Mouse (Mus musculus): Measurements from ENCODE around the gene Lrrc8c. TPM values are rescaled to one million over a fixed set of nuclear protein-coding genes. Genes with fewer than 3 reads are reported as not detected.

The Lrrc8c gene
- polyA plus RNA-seq, 1 experiment from 2014 or later: 13.4 TPM

DNA sequence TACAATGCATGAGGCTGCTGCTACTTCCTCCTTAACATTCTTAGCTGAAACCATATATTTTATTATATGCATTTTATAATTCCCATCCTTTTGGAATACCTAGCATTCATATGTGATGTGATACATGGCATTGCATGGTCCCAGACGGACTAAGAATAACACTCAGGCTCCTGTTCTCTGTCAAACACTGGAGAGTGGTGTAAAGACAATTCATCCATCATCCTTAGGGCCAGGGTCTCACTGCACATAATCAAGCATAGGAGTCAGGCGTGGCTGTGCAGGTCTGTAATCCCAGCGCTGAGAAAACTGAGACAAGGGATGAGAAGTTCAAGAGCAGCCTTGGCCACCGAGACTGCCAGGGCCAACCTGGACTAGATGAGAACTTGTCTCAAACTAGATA lies 69.5 kb downstream of the Lrrc8c start:
- Histone ChIP-seq H3K9me3 (replicated peaks) (no peaks in the 10 kb centered on the region), H3K27me3 (no peaks in the 10 kb centered on the region), H3K4me1 (peaks cover 20% of the 10 kb centered on the region), H3K4me2 (replicated peaks) (no peak overlapping the region), H3K4me3 (no peak overlapping the region), H3K27ac (no peak overlapping the region), H3K36me3 (no peaks in the 10 kb centered on the region), H3K9ac (no peak overlapping the region)
- WGBS: 86% methylated on average over 4 of the region's 4 CpGs
- ATAC-seq (ENCODE audit: low FRiP score): no peak

DNA sequence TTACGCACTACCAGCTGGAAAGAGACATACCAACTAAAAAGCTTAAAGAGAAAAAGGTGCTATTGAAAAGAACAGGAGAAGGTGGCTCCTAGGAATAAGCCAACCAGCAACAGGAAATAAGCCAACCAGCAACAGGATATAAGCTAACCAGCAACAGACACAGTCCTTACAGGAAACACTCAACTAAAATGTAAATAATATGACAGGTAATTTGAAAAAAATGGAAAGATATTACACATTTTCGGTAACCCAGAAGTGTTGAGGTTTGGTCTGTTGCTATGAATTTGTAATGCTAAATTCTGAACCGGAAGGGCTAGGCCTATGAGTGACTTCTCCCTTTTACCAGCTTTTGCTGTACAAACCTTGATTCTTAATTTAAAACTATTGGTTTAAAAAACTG lies 69.9 kb downstream of the Lrrc8c start:
- Histone ChIP-seq H3K27ac (no peak overlapping the region), H3K4me2 (replicated peaks) (no peak overlapping the region), H3K9ac (no peak overlapping the region), H3K9me3 (replicated peaks) (no peaks in the 10 kb centered on the region), H3K4me3 (no peak overlapping the region), H3K36me3 (no peaks in the 10 kb centered on the region), H3K4me1 (peaks cover 19% of the 10 kb centered on the region), H3K27me3 (no peaks in the 10 kb centered on the region)
- ATAC-seq (ENCODE audit: low FRiP score): no peak
- 91% methylated on average over 3 of the region's 3 CpGs for WGBS

DNA sequence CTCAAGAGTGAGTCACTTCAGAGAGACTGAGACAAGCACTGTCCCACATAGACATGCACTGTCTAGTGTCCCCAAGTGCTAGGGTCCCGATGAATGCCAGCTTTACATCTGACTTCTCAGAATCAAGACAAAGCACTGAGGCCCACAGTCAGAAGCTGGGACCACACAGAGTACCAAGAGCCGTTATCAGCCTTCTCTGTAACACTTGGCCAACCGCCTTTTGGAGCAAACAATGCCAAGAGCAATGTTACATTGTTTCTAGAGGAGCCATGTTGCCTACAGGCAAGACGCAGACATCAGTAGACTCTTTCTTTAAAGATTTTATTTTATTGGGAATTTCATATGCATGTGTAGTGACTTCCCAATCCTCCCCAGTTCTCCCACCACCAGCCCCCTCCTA lies 73.2 kb downstream of the Lrrc8c start:
- no peak for ATAC-seq (ENCODE audit: low FRiP score)
- Histone ChIP-seq H3K9me3 (replicated peaks) (no peaks in the 10 kb centered on the region), H3K27ac (no peak overlapping the region), H3K4me2 (replicated peaks) (no peak overlapping the region), H3K27me3 (no peaks in the 10 kb centered on the region), H3K4me1 (no peaks in the 10 kb centered on the region), H3K9ac (no peak overlapping the region), H3K36me3 (no peaks in the 10 kb centered on the region), H3K4me3 (no peak overlapping the region)
- 89% methylated on average over 4 of the region's 4 CpGs for WGBS

DNA sequence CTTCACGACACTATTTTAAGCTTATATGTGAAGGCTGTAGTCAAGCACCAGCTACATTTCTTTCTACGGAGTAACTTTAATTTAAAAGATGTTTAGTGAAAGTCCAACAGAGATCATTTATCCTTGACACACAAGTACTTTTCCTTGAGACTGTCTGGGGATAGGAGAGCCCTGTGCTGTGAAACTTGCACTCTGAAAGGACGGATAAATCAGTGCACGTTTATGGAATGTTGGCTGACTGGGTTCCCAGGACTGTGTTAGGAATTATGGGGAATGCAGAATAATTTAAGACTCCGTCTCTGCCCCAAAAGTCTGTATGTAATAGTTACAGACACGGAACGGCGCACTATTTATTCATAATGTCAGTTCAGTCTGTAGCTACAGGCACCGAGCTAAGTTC lies 74.4 kb downstream of the Lrrc8c start:
- no peak overlapping the region for H3K4me3 ChIP-seq
- H3K4me2 ChIP-seq (replicated peaks): no peak overlapping the region
- H3K36me3 ChIP-seq: no peaks in the 10 kb centered on the region
- H3K9me3 ChIP-seq (replicated peaks): no peaks in the 10 kb centered on the region
- WGBS: 97% methylated on average over 9 of the region's 9 CpGs
- no peaks in the 10 kb centered on the region for H3K4me1 ChIP-seq
- H3K9ac ChIP-seq: no peak overlapping the region
- no peak overlapping the region for H3K27ac ChIP-seq
- H3K27me3 ChIP-seq: no peaks in the 10 kb centered on the region
- ATAC-seq (ENCODE audit: low FRiP score): no peak

DNA sequence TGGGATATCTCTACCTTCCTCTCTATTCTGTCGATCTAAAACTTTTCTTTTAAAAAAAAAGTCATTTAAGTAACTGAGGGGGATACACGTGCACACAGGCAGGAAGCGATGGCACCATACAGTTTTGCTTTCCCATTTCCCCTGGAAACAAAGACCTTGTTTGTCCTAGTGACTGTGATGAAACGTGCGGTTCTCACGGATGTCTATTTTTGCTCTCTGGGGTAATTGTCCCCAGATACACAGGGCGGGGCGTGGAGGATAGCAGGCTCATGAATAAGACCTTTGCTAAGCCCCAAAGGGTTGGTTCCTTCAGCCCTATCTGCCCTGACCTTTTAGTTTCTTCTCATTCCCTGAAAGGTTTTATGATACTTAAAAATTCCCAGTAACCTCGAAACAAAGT lies 79.7 kb downstream of the Lrrc8c start:
- H3K9me3 ChIP-seq (replicated peaks): no peaks in the 10 kb centered on the region
- WGBS: 76% methylated on average over 9 of the region's 9 CpGs
- H3K9ac ChIP-seq: no peak overlapping the region
- no peak for ATAC-seq (ENCODE audit: low FRiP score)
- no peaks in the 10 kb centered on the region for H3K36me3 ChIP-seq
- no peak overlapping the region for H3K4me2 ChIP-seq (replicated peaks)
- H3K27me3 ChIP-seq: no peaks in the 10 kb centered on the region
- H3K27ac ChIP-seq: no peak overlapping the region
- no peaks in the 10 kb centered on the region for H3K4me1 ChIP-seq
- H3K4me3 ChIP-seq: no peak overlapping the region

DNA sequence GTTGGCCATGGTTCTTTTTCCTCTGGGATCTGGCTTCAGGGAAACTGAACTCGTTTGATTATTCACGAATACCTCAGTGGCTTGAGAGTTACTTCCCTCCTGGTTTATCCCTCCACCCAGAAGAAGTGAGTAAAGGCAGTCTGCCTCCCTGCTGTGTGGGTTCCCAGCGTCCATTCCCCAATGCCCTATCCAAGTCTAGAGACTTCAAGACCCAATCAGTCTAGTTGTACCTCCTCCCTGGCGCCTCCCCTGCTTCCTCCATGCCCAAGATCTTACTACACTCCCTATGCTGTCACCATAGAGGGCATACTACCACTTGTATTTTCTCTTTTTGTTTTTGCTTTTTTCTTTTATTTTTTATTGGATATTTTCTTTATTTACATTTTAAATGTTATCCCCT lies 80.1 kb downstream of the Lrrc8c start:
- WGBS: 59% methylated on average over 4 of the region's 4 CpGs
- Histone ChIP-seq H3K4me2 (replicated peaks) (no peak overlapping the region), H3K9ac (no peak overlapping the region), H3K27me3 (no peaks in the 10 kb centered on the region), H3K4me3 (no peak overlapping the region), H3K9me3 (replicated peaks) (no peaks in the 10 kb centered on the region), H3K4me1 (no peaks in the 10 kb centered on the region), H3K27ac (no peak overlapping the region), H3K36me3 (no peaks in the 10 kb centered on the region)
- no peak for ATAC-seq (ENCODE audit: low FRiP score)

DNA sequence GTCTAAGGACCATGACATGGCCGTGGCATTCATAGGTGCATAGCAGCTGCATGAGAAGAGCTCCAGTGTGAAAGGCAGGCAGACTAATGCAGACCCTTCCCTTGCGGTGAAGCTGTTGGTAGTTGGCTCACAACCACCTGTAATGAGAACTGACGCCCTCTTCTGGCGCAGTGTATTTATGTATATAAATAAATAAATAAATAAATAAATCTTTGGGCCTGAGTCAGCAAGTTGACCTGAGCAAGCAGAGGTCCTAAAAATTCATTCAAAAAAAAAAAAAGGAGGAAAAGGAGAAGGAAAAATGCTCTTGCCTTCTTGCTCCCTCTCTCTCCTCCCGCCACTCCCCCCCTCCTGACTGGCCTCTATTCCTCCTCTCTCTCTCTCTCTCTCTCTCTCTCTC lies 81.8 kb downstream of the Lrrc8c start:
- H3K9ac ChIP-seq: no peak overlapping the region
- no peak overlapping the region for H3K4me2 ChIP-seq (replicated peaks)
- no peaks in the 10 kb centered on the region for H3K27me3 ChIP-seq
- H3K27ac ChIP-seq: no peak overlapping the region
- no peak for ATAC-seq (ENCODE audit: low FRiP score)
- H3K4me3 ChIP-seq: no peak overlapping the region
- WGBS: 74% methylated on average over 4 of the region's 5 CpGs
- no peaks in the 10 kb centered on the region for H3K9me3 ChIP-seq (replicated peaks)
- no peaks in the 10 kb centered on the region for H3K36me3 ChIP-seq
- no peaks in the 10 kb centered on the region for H3K4me1 ChIP-seq

DNA sequence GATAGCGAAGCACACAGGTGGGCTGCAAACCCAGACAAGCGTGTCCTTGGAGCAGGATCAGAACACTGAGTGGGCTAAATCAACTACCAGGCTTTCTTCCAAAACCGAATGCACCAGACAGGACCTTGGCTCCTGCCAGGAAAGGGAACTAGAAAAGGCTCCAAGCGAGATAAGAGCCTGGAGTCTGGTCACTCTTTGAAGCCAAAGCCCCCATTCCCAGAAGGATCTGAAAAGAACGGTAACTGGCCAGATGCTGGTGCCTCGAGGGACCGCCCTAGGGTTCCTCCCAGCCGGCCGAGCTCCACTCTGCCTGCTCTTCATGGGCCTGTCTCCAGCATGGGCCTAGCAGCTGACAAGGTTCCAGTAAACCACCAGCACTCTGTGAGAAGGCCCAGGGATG lies 83.4 kb downstream of the Lrrc8c start:
- H3K4me1 ChIP-seq: no peaks in the 10 kb centered on the region
- 79% methylated on average over 9 of the region's 9 CpGs for WGBS
- peaks cover 11% of the 10 kb centered on the region for H3K36me3 ChIP-seq
- no peaks in the 10 kb centered on the region for H3K9me3 ChIP-seq (replicated peaks)
- ATAC-seq (ENCODE audit: low FRiP score): no peak
- H3K4me2 ChIP-seq (replicated peaks): no peak overlapping the region
- H3K27ac ChIP-seq: no peak overlapping the region
- no peaks in the 10 kb centered on the region for H3K27me3 ChIP-seq
- H3K9ac ChIP-seq: no peak overlapping the region
- no peak overlapping the region for H3K4me3 ChIP-seq

DNA sequence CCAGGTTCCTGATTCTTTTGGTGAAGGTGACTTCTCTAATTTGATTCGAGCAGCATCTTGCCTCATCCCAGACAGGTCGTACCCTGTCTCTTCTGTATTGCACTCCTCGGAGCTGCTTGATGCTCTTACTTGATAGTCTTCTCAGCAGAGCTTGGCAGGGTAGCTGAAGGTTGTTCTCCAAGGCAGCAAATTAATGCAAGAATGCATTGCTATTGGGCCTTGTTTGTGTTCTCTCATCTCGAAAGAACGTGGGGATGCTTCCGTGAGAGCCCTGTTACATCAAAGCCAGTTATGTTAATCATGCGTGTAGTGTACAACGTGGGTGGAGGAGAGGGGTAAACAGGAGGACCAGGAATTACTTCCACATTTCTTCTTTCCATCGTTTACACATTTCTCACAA lies 86.5 kb downstream of the Lrrc8c start:
- H3K4me1 ChIP-seq: no peaks in the 10 kb centered on the region
- no peak overlapping the region for H3K9ac ChIP-seq
- H3K9me3 ChIP-seq (replicated peaks): no peaks in the 10 kb centered on the region
- H3K36me3 ChIP-seq: peaks cover 21% of the 10 kb centered on the region
- H3K4me2 ChIP-seq (replicated peaks): no peak overlapping the region
- 70% methylated on average over 9 of the region's 9 CpGs for WGBS
- H3K27me3 ChIP-seq: no peaks in the 10 kb centered on the region
- H3K27ac ChIP-seq: no peak overlapping the region
- no peak overlapping the region for H3K4me3 ChIP-seq
- no peak for ATAC-seq (ENCODE audit: low FRiP score)

DNA sequence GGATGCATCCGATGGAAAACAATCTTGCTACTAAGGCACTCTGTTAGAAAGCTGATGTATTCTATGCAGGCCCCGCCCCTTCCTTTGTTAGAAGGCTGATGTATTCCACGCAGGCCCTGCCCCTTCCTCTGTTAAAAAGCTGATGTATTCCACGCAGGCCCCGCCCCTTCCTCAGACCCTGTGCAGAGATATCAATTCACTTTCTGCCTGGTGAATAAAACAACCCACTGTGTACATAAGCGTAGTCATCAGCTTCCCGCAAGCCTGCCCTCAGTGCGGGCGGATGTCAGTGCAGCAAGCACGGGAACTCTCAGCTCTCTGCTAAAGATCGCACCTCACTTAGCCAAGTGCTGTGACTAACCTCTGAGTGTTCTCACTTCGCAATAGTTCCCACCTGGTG lies 90.5 kb downstream of the Lrrc8c start:
- H3K27ac ChIP-seq: no peak overlapping the region
- peak; percentile 80 for ATAC-seq (ENCODE audit: low FRiP score)

DNA sequence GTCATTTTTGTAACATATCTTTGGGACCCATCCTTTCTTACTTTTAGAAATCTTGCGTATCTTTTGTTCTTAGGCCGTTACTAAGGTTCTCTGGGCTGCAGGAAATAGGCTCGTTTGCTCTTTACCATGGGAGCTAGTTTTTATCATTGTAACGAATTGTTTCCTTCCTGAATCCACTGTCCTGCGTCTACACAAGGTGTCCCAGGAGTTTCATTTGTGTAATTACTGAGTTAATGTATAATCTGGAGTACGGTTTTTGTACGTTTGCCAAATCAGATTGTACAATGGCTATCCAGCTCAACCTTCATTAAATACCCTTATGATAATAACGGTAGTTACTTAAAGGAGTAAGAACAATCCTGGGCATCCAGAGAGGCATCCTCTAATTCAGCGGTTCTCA lies 93.8 kb downstream of the Lrrc8c start:
- no peaks in the 10 kb centered on the region for H3K27me3 ChIP-seq
- H3K4me2 ChIP-seq (replicated peaks): no peak overlapping the region
- ATAC-seq (ENCODE audit: low FRiP score): no peak
- peaks cover 5% of the 10 kb centered on the region for H3K36me3 ChIP-seq
- WGBS: 88% methylated on average over 9 of the region's 9 CpGs
- H3K4me1 ChIP-seq: peaks cover 3% of the 10 kb centered on the region; the same call in 1 of the 2 replicates
- no peak overlapping the region for H3K9ac ChIP-seq
- no peaks in the 10 kb centered on the region for H3K9me3 ChIP-seq (replicated peaks)
- no peak overlapping the region for H3K27ac ChIP-seq
- no peak overlapping the region for H3K4me3 ChIP-seq

More for the DNA sequence above, 90.5 kb downstream of the Lrrc8c start:
- no peaks in the 10 kb centered on the region for H3K9me3 ChIP-seq (replicated peaks)
- no peaks in the 10 kb centered on the region for H3K27me3 ChIP-seq
- no peak overlapping the region for H3K9ac ChIP-seq
- H3K4me2 ChIP-seq (replicated peaks): no peak overlapping the region
- H3K36me3 ChIP-seq: peaks cover 21% of the 10 kb centered on the region
- 72% methylated on average over 12 of the region's 12 CpGs for WGBS
- peaks cover 3% of the 10 kb centered on the region; the same call in 1 of the 2 replicates for H3K4me1 ChIP-seq
- H3K4me3 ChIP-seq: no peak overlapping the region

DNA sequence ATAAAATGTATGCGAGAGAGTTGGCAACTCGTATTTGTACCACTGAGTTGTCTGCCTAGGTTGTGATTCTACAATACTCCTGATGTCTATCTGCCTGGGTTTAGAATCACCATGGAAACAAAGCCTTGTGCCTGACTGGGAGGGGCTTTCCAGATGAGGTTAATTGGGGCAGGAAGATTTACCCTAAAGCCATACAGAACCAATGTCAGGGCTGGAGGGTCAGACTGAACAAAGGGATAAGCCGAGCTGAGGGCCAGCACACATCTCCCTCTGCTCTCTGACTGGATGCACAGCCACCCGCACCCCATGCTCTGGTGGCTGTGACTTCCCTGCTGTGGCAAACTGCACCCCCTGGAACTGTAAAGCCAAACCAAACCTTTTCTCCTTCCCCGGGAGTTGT lies 94.8 kb downstream of the Lrrc8c start:
- no peak for ATAC-seq (ENCODE audit: low FRiP score)

DNA sequence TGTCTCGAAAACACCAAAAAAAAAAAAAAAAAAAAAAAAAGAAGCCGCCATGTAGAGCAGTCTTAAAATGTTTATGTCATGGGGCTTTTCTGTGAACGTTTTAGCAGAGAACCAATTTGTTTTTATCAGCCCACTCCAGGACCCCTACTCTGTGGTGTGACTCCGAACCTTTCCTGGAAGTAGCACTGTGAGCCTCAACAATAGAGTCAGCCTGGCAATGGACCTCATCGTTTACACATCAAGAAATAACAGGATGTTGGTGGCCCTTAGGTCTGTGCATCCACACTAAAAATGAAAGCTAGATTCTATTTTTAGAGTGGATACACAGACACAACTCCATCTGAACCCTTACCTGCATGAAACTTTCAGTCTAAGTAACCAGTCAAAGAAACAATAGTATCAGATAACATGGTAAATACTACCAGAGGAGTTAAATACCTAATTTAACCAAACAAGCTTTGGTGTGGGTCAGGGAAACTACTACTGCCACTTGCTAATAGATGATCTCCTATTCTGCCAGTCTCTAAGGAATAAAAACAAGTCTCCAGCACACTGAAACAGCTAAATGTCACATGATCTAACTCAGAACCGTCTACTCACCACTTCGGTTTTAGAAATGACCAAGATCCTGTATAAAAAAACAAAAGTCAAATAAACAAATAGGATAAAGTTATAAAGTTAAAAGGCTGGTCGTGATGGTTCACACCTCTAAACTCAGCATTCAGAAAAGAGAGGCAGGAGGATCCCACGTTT lies 95.7 kb downstream of the Lrrc8c start:
- Histone ChIP-seq H3K9me3 (replicated peaks) (no peaks in the 10 kb centered on the region), H3K36me3 (no peaks in the 10 kb centered on the region), H3K4me3 (no peak overlapping the region), H3K4me2 (replicated peaks) (no peak overlapping the region), H3K9ac (no peak overlapping the region), H3K27me3 (no peaks in the 10 kb centered on the region), H3K4me1 (peaks cover 3% of the 10 kb centered on the region; the same call in 1 of the 2 replicates), H3K27ac (no peak overlapping the region)
- ATAC-seq (ENCODE audit: low FRiP score): no peak
- WGBS: 79% methylated on average over 8 of the region's 9 CpGs

More for the DNA sequence above, 94.8 kb downstream of the Lrrc8c start:
- H3K4me1 ChIP-seq: peaks cover 3% of the 10 kb centered on the region; the same call in 1 of the 2 replicates
- H3K9me3 ChIP-seq (replicated peaks): no peaks in the 10 kb centered on the region
- H3K27ac ChIP-seq: no peak overlapping the region
- no peak overlapping the region for H3K4me3 ChIP-seq
- 51% methylated on average over 5 of the region's 5 CpGs for WGBS
- H3K36me3 ChIP-seq: no peaks in the 10 kb centered on the region
- H3K9ac ChIP-seq: no peak overlapping the region
- H3K27me3 ChIP-seq: no peaks in the 10 kb centered on the region
- H3K4me2 ChIP-seq (replicated peaks): no peak overlapping the region

All from hindbrain, embryonic 12.5 days (tissue).